Mouse (Mus musculus) gastrocnemius, postnatal 36 days (tissue): ENCODE results near the gene Ranbp17. TPM values are rescaled to one million over a fixed set of nuclear protein-coding genes. Genes with fewer than 3 reads are reported as not detected.

Experiments
- total RNA-seq, 2 experiments: library from RNA; stranded (reverse); gene quantifications; 2 replicates each; pipeline ENCODE4 v1.2.3; 2021

The Ranbp17 gene
- total RNA-seq, 2 experiments from 2014 or later: 0.46 to 0.62 TPM

Other genes with a start within 250 kb of the Ranbp17 start
- not detected for gene Gm12117, start 237.0 kb downstream of the Ranbp17 start, total RNA-seq
- not detected for gene Gabrp, start 65.2 kb upstream of the Ranbp17 start, total RNA-seq
- not detected for gene D130052B06Rik, start 85.6 kb upstream of the Ranbp17 start, total RNA-seq